Mouse (Mus musculus): ENCODE measurements around the gene Nmnat1.

DNA sequence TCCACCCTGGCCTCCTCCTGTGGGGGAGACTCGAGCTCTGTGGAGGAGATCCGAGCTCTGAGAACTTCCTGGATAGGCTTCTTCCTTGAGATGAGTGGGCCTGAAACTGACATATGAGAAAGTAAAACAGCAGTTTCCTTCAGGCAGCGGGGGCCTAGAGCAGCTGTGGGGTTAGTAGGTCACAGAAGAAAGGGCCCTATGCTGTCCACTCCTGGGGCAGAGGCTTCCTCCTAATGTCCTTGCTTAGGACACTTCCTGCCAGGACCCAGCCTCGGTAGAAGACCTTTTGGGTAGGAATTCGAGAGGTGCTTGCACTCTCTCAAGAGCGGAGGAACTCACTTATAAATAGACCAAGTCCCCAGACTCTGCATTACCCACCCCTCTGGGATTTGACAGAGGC is 44.7 kb upstream of the Nmnat1 start:
- TF ChIP-seq POLR2A (IDR thresholded peaks at IDR 0.05; ENCODE audit: insufficient read depth, low read depth, low read length) = no peak
- no peak for TF ChIP-seq CTCF (IDR thresholded peaks at IDR 0.05; ENCODE audit: insufficient read depth, low read depth, low read length)
